Mouse (Mus musculus): ENCODE measurements at regions not wholly inside any gene's neighbourhood (a gene's known extent, or its start where the extent isn't known, plus 50 kb on each side); places are given as distances from the start of the nearest gene placed in this dataset.

- TF ChIP-seq EP300 (IDR thresholded peaks at IDR 0.05; ENCODE audit: low read depth) (no peak), CTCF (IDR thresholded peaks at IDR 0.05; ENCODE audit: low read depth) (no peak)
- no peak overlapping the region for H3K9ac ChIP-seq (replicated peaks)
- H3K27ac ChIP-seq = no peak overlapping the region
- no peaks in the 10 kb centered on the region for H3K36me3 ChIP-seq (replicated peaks; ENCODE audit: control insufficient read depth, insufficient read depth, low read depth)
- no peaks in the 10 kb centered on the region for H3K9me3 ChIP-seq (ENCODE audit: control insufficient read depth, low read length)
- no peak overlapping the region for H3K4me3 ChIP-seq (ENCODE audit: insufficient read depth in 1 of 2, low read depth in 2 of 2, low read length in 2 of 2)
- no peaks in the 10 kb centered on the region for H3K4me1 ChIP-seq (replicated peaks; ENCODE audit: control insufficient read depth in 2 of 2, insufficient read depth in 2 of 2, low read length in 1 of 2)
- DNase-seq (ENCODE audit: low read depth in 3 of 3, low spot score in 3 of 3) (no peak), ATAC-seq (ENCODE audit: insufficient read depth) (no peak)
- H3K4me2 ChIP-seq (ENCODE audit: low read depth) = no peak overlapping the region
- 76% methylated on average over 10 of the region's 10 CpGs for WGBS (ENCODE audit: insufficient replicate concordance)
- H3K27me3 ChIP-seq (ENCODE audit: control insufficient read depth, insufficient read depth, low read length) = no peaks in the 10 kb centered on the region
Measured at GRCm38 (mm10) chr3:54634456-54634855, 58.2 kb upstream of the Supt20 start.

All from liver, embryonic 14.5 days (tissue).